Mouse (Mus musculus) ES-Bruce4 (cell line): ENCODE results near the gene Enpp6.

Experiments
- CTCF ChIP-seq: IDR thresholded peaks from one replicate; pipeline ENCODE4 v1.8.1; 2011; ENCODE audit warnings: low read depth, low read length
- EP300 ChIP-seq: IDR thresholded peaks from 2 replicates; pipeline ENCODE4 v1.6.1; 2011; ENCODE audit warnings: low read depth, low read length; ENCODE audit not compliant: insufficient read depth

- no peak for TF ChIP-seq CTCF
- no peak for TF ChIP-seq EP300
Observed at GRCm38 (mm10) chr8:46991081-46991480, 4.4 kb downstream of the Enpp6 start.
